Mouse (Mus musculus) adrenal gland, postnatal 14 days (tissue): ENCODE measurements around the gene Plekhg6. TPM values are rescaled to one million over a fixed set of nuclear protein-coding genes. Genes with fewer than 3 reads are reported as not detected.

Experiments used
- DNase-seq: peaks from one replicate; pipeline ENCODE4 v3.0.0; 2021; ENCODE audit warnings: mixed read lengths
- long read RNA-seq, 2 experiments: library from polyadenylated mRNA; stranded (forward); transcript quantifications; one replicate each; pipeline ENCODE4 v2.0.0; 2021
- total RNA-seq: library from RNA; stranded (reverse); gene quantifications from 2 replicates; pipeline ENCODE4 v1.2.3, GENCODE M21; 2021

The Plekhg6 gene
- total RNA-seq = 0.38 and 0.52 TPM in 2 replicates
- long read RNA-seq, experiment 1 = 0 reads
- long read RNA-seq, experiment 2 = 0 reads

DNA sequence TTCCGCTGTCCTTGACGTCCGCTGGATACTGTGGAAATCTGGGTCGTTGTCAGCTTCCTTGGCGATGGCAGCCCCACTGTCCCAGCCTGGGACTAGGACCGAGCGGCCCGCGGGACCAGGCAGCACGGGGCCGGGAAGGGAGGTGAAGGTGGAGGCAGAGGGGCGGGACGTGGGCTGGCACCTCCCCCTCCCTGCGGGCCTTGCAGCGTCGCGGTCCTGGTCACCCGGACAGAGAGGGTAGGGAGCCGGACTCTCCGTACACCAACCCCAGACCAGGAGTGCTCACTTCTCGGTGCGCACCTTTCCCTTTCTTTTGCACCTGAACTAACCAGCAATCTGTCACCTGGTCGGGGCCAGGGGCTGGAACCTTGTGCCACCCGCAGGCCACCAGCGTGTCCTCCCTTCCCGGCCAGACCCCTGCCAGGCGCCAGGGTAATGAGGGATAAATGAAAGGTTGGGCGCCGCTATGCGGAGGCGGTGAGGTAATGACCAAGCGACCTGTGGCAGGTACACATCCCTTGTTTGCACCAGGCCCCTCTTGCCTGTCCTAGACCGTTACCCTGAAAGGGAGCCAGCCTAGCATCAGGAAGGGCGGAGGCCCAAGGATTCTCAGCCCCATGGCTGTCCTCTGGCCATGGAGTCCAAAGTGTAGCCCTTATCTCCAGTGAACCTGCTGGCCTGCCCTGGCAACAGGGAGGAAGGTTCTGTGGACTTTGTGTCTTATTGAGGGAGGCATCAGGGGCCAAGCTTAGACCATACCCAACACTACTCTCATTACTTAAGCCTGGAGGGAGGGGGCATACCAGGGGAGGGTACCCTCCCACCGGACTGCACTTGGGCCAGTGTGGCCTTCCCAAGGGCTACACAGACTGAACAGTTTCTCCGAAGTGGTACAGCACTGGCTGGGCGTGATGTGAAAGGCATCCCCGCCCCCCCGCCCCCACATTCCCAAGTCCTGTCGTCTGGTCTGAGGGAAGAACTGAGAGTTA lies at the start of gene Plekhg6:
Gene Plekhg6 (minus strand): TSS at position 422 of the 989 bp plus-strand sequence.
- peak; percentile 65 for DNase-seq

GRCm38 (mm10) chr6:125429741-125430140 lies 49.1 kb upstream of the Plekhg6 start:
- DNase-seq = peak; percentile 53

DNA sequence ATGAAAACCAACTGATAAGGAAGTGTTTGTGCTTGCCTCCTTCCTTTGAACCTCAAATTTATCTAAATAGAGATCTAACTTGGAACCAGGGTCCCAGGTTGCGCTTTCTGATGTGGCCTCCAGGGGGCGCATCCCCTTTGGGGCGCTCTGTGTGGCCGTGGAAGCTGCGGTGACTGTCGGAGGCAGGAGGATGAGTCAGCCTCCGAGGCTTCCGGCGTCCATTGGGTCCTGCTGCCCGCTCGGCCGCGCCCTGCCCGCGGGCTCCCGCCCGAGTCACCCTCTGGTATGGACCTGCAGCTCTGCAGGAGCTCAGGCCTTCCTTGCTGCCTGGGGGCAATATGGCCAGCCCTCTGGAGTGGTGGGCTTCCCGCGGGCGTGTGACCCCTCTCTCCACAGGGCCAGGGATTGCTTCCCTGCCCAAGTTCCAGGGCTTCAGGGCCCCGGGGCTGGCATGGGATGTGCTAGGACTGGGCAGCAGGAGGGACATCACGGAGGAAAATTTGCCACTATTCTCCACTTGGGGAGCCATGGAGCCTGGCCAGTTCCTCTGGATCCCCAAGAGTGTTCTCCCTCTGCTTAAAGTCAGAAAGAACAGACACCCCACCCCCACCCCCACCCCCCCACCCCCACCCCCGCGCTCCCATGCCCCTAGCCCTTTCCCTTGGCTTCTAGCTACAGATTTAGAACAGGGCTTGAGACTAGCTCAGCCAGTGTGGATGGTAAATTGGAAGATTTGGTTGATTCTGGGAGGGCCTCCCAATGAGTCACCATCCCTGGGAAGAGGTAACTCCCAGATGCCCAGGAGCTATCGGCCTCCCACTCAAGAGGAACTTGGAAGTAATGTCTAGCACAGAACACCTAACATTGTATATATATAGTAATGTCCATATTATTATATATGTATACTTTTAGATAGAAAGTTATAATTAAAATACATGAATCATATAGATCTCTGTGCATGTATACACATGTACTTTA lies 46.1 kb upstream of the Plekhg6 start:
- DNase-seq = peak; percentile 93

- peak; percentile 42 for DNase-seq
These were observed 44.9 kb upstream of the Plekhg6 start for GRCm38 (mm10) chr6:125425205-125426090.

DNA sequence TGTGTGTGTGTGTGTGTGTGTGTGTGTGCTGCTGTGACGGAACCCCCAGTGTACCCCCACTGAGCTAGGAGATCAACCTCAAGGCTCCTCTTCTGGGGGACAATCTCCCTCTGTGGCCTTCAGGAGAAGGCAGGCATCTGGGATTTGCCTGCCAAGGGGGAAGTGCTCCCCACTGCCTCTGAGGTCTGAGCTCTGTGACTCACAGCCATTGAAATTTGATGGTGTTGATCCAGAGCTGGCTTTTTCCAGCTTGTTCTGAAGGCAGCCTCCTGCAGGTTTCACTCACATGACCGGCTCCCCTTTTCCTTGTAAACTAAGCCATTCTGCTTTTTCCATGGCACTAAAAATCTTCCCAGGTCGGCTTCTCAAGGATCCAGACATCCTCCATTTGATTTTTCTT lies 43.6 kb upstream of the Plekhg6 start:
- peak; percentile 66 for DNase-seq

DNA sequence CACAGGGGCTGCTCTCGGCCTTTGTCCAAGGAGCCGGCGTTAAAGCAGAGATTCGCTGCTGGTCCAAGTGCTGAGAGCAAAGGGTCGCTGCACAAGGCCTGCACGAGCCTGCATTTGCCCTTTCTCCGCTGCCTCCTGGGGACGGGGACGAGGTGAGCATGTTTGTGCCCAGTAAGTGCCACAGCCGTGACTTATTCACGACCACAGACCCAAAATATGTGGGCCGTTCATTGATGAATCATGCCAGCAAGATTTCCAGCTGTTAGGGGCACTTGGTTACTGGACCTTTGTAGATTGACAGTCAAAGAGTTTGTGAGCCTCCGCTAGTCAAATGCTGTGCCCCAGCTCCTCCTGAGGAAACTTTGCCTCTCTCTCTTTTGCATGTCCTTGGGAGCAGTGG lies 42.9 kb upstream of the Plekhg6 start:
- no peak for DNase-seq

GRCm38 (mm10) chr6:125423099-125423498 lies 42.5 kb upstream of the Plekhg6 start:
- no peak for DNase-seq

GRCm38 (mm10) chr6:125422051-125422822 lies 41.6 kb upstream of the Plekhg6 start:
- DNase-seq = peak; percentile 84

- no peak for DNase-seq
These were observed 40.0 kb upstream of the Plekhg6 start for GRCm38 (mm10) chr6:125420458-125421063.

DNA sequence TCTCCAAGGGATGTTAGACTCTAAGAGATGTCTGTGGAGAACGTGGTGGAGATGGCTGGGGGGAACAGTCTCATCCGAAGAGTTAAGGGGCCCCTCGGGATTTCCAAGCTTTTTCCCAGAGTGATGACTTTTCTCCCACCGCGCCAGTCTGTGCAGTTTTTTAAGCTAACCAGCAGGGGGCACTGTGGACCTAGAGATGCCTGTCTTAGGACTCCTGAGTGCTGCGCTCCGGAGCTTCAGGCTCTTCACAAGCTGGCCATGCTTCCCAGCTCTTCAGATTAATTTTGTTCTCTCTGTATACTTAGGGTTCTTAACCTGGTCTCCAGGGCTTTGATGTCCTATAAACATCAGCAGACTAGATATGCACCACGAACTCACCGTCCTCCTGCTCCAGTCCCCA lies 38.2 kb upstream of the Plekhg6 start:
- DNase-seq = peak; percentile 91

DNA sequence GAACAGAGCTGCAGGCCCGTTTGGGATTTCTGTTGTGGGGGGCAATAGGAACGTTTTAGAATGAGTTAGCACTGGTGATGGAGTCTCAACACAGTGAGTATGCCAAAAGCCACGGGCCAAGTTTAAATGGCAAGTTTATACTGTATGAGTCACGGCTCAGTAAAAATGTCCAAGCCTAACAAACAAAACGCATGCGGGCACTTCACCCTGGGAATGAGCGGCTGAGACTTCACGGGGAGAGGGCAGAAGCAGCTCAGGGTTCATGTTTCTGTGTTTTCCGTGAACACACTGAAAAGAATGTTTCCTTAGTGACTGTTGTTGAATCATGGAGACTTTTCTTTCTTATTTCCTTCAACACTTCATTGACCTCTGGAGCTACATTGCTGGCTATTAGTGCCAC lies 32.7 kb upstream of the Plekhg6 start:
- DNase-seq = no peak

DNA sequence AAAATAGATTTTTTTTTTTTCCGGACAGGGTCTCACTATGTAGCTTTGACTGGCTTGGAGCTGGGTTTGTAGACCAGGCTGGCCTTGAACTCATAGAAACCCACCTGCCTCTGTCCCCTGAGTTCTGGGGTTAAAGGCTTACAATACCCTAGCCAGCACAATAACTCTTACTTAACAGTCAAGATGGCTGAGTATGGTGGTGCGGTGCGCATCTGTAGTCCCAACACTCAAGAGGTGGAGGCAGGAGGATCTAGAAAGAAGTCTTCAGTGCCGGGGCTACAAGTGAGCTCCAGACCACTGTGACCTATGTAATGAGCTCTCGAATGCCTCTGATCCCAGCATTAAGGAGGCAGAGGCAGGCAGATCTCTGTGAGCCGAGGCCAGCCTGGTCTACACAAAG lies 31.1 kb upstream of the Plekhg6 start:
- DNase-seq = no peak

GRCm38 (mm10) chr6:125410995-125411547 lies 30.5 kb upstream of the Plekhg6 start:
- peak; percentile 51 for DNase-seq

- DNase-seq = no peak
These were observed 30.0 kb upstream of the Plekhg6 start for GRCm38 (mm10) chr6:125410551-125410950.

DNA sequence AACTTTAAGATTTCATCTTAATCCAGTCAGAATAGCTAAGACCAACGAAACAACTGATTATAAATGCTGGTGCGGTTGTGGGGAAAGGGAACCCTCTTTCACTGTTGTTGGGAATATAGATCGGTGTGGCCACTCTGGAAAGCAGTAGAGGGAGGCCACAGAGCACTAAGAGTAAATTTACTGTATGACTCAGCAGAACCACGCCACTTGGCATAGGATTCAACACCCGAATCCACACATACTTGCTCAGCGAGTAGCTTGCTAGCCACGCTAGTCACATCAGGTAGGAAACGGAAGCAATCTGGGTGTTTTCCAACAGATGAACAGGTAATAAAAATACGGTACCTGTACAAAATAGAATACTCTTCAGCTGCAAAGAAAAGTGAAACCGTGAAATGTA lies 27.1 kb upstream of the Plekhg6 start:
- DNase-seq = no peak

DNA sequence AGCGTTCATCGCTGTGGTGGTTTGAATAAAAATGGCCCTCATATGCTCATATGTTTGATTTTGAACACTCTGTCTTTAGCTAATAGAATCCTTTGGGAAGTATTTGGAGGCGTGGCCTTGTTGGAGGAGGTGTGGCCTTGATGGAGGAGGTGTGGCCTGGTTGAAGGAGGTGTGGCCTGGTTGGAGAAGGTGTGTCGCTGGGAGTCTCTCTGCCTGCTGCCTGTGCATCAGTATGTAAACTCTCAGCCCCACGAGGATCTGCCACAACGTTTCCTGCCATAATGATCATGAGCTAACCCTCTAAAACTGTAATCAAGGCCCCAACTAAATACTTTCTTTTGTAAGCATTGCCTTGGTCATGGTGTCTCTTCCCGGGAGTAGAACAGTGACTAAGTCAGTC lies 26.6 kb upstream of the Plekhg6 start:
- DNase-seq = no peak

GRCm38 (mm10) chr6:125405461-125406382 lies 25.1 kb upstream of the Plekhg6 start:
- DNase-seq = no peak

DNA sequence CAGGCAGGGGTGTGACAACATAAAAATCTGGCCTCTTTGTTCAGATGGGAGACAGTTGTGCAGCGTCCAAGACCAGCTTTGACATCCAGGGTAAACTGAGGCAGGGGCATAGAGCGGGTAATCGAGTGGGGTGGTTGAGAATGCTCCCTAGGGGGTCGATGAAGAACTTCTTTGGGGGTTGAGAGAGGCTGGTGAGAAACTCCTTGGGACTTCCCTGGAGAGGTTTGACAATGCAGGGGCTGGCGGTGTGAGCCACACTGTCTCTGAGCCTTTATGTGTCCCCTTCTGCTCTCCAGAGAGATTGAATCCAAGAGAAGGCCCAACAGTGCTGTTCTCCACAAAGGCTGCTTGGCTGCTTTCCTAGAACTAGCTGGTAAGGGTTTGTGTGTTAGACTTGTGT lies 9.3 kb upstream of the Plekhg6 start:
- no peak for DNase-seq

- no peak for DNase-seq
These were observed 5.5 kb upstream of the Plekhg6 start for GRCm38 (mm10) chr6:125386080-125386479.
